Mouse (Mus musculus): ENCODE measurements at regions not wholly inside any gene's neighbourhood (a gene's known extent, or its start where the extent isn't known, plus 50 kb on each side); places are given as distances from the start of the nearest gene placed in this dataset.

GRCm38 (mm10) chr2:114301746-114302145 is 100.5 kb upstream of the Zfp770 start:
- TF ChIP-seq CTCF (IDR thresholded peaks at IDR 0.05; ENCODE audit: low read depth) (no peak), EP300 (IDR thresholded peaks at IDR 0.05; ENCODE audit: low read depth) (no peak)

Measured in liver, postnatal 0 days (tissue).